Mouse (Mus musculus): ENCODE data around the gene Cad.

DNA sequence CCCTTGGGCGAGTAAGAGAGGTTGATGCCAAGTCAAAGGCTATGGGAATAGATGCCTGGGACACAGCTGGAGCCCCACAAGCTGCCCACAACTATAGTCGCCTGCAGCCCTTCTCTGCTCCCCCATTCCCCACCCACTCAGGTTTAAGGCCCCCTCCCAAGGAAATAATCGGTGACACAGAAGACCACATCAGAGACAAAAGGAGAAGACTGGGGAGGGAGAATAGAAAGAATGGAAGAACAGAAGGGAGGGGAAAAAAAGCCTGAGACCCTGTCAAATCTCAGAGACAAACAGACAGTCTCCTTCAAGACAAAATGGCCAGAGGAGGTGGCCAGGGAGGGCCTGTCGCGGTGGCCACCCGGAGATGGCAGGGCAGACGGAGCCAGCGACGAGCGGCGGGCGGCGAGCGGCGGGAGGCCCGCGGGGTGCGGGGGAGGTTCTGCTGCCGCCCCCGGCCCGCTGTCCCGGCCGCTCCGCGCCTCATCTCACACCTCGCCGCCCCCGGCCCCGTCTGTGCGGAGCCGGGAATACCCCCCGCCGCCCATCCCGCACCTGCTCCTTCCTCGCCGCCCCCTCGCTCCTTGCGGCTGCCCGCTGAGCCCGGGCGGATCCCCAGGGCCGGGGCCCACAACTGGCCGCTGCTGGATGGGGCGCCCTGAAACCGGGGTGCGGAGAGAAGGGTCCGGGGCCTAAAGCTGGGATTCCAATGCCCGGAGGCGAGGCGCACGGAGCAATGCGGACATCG, 37.8 kb downstream of the Cad start:
- no peak for TF ChIP-seq CTCF (IDR thresholded peaks at IDR 0.05; ENCODE audit: low read depth)
- TF ChIP-seq EP300 (IDR thresholded peaks at IDR 0.05; ENCODE audit: low read depth), result no peak

All from heart, postnatal 0 days (tissue).